Mouse (Mus musculus) G1E (cell line): ENCODE data around the gene A430005L14Rik. TPM values are rescaled to one million over a fixed set of nuclear protein-coding genes. Genes with fewer than 3 reads are reported as not detected.
A peak's percentile ranks its signal among the peaks of the same experiment; 100 is the strongest.

Experiments
- ATAC-seq: 2 replicates; pipeline ENCODE4 v1.8.0; 2016; ENCODE audit warnings: mild to moderate bottlenecking; ENCODE audit not compliant: insufficient number of reproducible peaks, poor library complexity, low FRiP score, severe bottlenecking; ENCODE audit errors: extremely low read depth
- DNase-seq: peaks from one replicate; pipeline ENCODE4 v3.0.0; 2012; ENCODE audit warnings: low spot score
- H3K27me3 ChIP-seq: 2 replicates; pipeline ENCODE4 v1.6.1; 2012; ENCODE audit warnings: mild to moderate bottlenecking, low read length, inconsistent platforms; ENCODE audit not compliant: insufficient read depth
- H3K36me3 ChIP-seq: replicated peaks from 2 replicates; pipeline ENCODE3; 2012; ENCODE audit warnings: mild to moderate bottlenecking, inconsistent platforms
- H3K4me1 ChIP-seq: 2 replicates; pipeline ENCODE4 v1.6.1; 2012; ENCODE audit warnings: low read depth, low read length, inconsistent platforms, mixed read lengths; ENCODE audit not compliant: insufficient read depth
- H3K4me3 ChIP-seq: 2 replicates; pipeline ENCODE4 v1.5.1; 2012; ENCODE audit warnings: low read depth, mild to moderate bottlenecking, inconsistent platforms, low read length, moderate library complexity, mixed read lengths
- H3K9me3 ChIP-seq: replicated peaks from 2 replicates; pipeline ENCODE4 v1.6.1; 2012; ENCODE audit warnings: inconsistent platforms
- CTCF ChIP-seq: IDR thresholded peaks from 2 replicates; pipeline ENCODE4 v1.5.1; 2012; ENCODE audit warnings: low read depth, low read length, inconsistent platforms, mixed read lengths
- GATA1 ChIP-seq: IDR thresholded peaks from 2 replicates; pipeline ENCODE4 v1.6.1; 2012; ENCODE audit warnings: borderline replicate concordance, low read length, inconsistent platforms, mixed read lengths
- GATA2 ChIP-seq: IDR thresholded peaks from 2 replicates; pipeline ENCODE4 v1.6.1; 2012; ENCODE audit warnings: low read depth, low read length, inconsistent platforms, borderline replicate concordance
- POLR2AphosphoS5 ChIP-seq: IDR thresholded peaks from 2 replicates; pipeline ENCODE4 v1.6.1; 2012; ENCODE audit warnings: low read depth, low read length, inconsistent platforms; ENCODE audit not compliant: insufficient replicate concordance
- TAL1 ChIP-seq: conservative IDR thresholded peaks from 2 replicates; pipeline ENCODE4 v1.6.1; 2012; ENCODE audit warnings: low read depth, low read length, inconsistent platforms, mixed read lengths
- polyA plus RNA-seq: library from polyadenylated mRNA; stranded (reverse); fragments of >175 nt; gene quantifications from 2 replicates; pipeline ENCODE4 v1.2.3, GENCODE M21; 2012
- total RNA-seq, 2 experiments: library from RNA; stranded (forward) in 1 of 2; stranded (reverse) in 1 of 2; fragments of 200-1000 nt in 1 of 2; fragments of >200 nt in 1 of 2; fragmentation: Nextera tagmentation in 1 of 2; gene quantifications; 2 replicates each; pipeline ENCODE4 v1.2.3; 2014 to 2017

A430005L14Rik gene
- total and polyA plus RNA-seq, 3 experiments = 27.9 to 127 (median 48.7) TPM

DNA sequence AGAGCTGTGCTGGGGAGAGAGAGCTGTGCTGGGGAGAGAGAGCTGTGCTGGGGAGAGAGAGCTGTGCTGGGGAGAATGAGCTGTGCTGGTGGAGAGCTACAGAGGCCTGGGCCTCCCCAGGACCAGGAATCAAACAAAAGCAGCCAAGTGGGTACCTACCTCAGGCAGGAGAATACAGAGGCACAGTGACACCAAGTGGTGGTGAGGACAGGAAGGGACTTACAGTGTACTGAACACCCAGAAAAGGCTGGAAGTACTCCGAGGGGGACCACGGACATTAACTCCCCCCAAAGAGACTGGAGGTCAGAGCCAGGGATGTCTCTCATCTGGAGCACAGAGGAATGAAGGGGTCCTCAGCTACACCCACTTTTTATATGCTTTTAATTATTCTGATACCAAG is 11.0 kb downstream of the A430005L14Rik start:
- DNase-seq (no peak), ATAC-seq (no peak)
- Histone ChIP-seq H3K4me1 (peaks cover 5% of the 10 kb centered on the region), H3K4me3 (no peak overlapping the region), H3K9me3 (no peaks in the 10 kb centered on the region), H3K36me3 (peaks cover 99% of the 10 kb centered on the region), H3K27me3 (no peaks in the 10 kb centered on the region)
- TF ChIP-seq POLR2AphosphoS5 (no peak), GATA2 (no peak), GATA1 (no peak)

DNA sequence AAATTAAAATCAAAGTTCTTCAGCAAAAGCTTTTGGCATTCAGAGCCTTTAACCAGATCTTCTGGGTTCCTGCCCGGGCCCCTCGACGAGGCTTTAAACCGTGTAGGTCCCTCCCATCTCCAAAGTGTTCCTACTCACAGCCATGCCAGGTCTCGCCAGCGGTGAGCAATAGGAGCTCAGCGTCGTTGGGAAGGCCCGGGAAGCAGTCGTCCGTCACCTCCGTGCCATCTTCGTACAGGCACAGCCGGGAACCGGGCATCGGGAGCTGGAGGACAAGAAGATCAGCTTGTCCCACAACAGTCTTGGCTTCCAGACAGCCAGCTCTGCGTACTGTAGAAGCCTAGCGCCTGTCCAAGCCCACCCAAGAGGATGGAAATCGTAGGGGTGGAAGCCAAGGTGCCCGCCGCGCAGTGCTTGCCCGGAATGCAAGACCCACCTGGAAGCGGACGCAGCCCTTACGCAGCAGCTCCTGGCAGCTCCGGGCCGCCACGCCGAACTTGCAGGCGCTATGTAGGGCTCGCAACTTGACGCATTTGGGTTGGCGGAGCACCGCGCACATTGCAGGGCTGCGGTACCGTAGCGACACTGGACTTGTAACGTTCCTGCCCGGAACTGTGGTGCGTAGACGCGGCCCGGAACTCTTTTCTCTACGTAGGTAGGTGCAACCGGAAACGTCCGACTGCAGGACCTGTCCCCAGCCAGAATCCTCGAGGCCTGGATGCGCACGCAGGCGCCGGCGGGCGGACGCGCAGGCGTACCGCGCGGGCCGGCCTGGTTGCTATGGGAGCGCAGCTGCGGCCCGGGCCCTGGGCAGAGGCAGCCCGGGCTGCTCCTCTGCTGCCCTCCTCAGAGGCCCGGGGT is 17.6 kb downstream of the A430005L14Rik start, which contains the start of the genes Dffb and Cep104:
Gene Dffb, minus strand, starts transcription at position 696 of the 861 bp plus-strand sequence.
Gene Cep104, plus strand, starts transcription at position 764 of the 861 bp plus-strand sequence.
- ATAC-seq (peak; percentile 76), DNase-seq (peak; percentile 89)
- Histone ChIP-seq H3K9me3 (no peaks in the 10 kb centered on the region), H3K27me3 (no peaks in the 10 kb centered on the region), H3K4me1 (peaks cover 34% of the 10 kb centered on the region), H3K36me3 (peaks cover 66% of the 10 kb centered on the region), H3K4me3 (peak within 1 kb of the TSS; percentile 91)
- TF ChIP-seq GATA2 (no peak), POLR2AphosphoS5 (no peak), TAL1 (no peak), GATA1 (no peak), CTCF (no peak)

DNA sequence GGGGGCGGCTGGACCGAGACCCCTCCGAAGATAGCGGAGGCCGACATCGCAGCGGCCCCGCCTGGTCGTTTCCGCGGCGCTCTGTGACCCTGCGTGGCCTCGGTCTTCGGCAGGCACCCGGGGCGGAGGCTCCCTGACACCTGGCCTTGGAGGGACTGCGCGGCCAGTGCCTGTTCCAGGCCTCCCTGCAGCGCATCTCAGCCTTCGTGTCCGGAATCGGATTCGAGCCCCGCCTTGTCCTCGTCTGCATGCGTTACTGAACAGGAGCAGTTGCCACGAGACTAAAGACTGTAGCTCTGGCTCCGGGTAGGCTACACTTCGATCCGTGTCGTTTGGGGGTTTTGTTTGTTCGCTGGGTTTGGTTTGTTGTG is 18.2 kb downstream of the A430005L14Rik start:
- ATAC-seq = no peak
- no peak for TF ChIP-seq GATA2
- no peak for TF ChIP-seq TAL1
- TF ChIP-seq GATA1 = no peak
- TF ChIP-seq CTCF = no peak
- no peak for TF ChIP-seq POLR2AphosphoS5
- H3K36me3 ChIP-seq = peaks cover 66% of the 10 kb centered on the region
- H3K4me3 ChIP-seq = peak overlapping the region; percentile 91
- H3K27me3 ChIP-seq = no peaks in the 10 kb centered on the region
- H3K9me3 ChIP-seq = no peaks in the 10 kb centered on the region
- H3K4me1 ChIP-seq = peaks cover 34% of the 10 kb centered on the region
- peak; percentile 55 for DNase-seq

DNA sequence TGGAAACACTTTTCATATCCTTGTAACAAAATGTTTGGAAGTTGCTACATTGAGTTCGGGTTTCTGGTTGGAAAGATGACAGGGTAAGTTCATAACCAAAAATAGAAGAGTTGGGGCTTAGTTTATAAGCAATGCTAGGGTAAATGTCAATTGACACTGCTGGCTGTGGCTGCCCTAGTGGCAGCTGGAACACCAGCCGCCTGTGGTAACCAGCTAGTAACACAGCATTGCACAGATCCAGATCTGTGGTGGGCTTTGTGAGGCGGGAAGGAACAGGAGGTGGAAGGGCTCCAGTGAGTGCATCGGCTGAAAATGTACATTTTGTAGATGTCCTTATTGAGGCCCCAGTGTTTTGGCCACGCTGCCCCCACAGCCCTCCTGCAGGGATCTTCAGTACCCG is 18.7 kb downstream of the A430005L14Rik start:
- peak; percentile 39 for DNase-seq
- peaks cover 37% of the 10 kb centered on the region for H3K4me1 ChIP-seq
- H3K9me3 ChIP-seq = no peaks in the 10 kb centered on the region
- ATAC-seq = no peak
- TF ChIP-seq POLR2AphosphoS5 = no peak
- no peak for TF ChIP-seq GATA2
- no peak for TF ChIP-seq CTCF
- TF ChIP-seq GATA1 = no peak
- no peak for TF ChIP-seq TAL1
- H3K4me3 ChIP-seq = peak overlapping the region; percentile 91
- peaks cover 66% of the 10 kb centered on the region for H3K36me3 ChIP-seq
- H3K27me3 ChIP-seq = no peaks in the 10 kb centered on the region

DNA sequence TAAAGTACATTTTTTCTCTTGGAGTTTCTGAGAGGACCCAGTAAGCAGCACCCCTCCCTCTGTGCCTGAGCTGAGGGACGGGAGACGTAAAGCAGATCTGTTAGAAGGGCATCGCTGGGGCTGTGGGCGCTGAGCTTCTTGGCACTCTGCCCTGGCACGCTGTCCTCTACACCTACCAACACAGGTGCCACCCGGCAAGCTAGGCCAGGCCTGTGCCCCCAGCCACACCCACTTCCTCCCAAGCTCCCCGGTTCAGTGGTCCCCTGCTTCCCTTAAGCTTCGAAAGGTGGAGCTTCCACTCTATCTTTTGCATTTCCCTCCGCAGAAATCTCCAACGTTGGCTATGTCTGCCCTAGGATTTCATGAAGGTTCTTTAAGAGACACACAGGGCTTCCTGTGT is 22.2 kb downstream of the A430005L14Rik start:
- H3K27me3 ChIP-seq = no peaks in the 10 kb centered on the region
- DNase-seq (no peak), ATAC-seq (no peak)
- no peaks in the 10 kb centered on the region for H3K9me3 ChIP-seq
- TF ChIP-seq POLR2AphosphoS5 = no peak
- TF ChIP-seq GATA2 = no peak
- TF ChIP-seq TAL1 = no peak
- no peak for TF ChIP-seq GATA1
- TF ChIP-seq CTCF = no peak
- H3K4me1 ChIP-seq = peaks cover 24% of the 10 kb centered on the region
- H3K36me3 ChIP-seq = peaks cover 71% of the 10 kb centered on the region
- H3K4me3 ChIP-seq = no peak overlapping the region

DNA sequence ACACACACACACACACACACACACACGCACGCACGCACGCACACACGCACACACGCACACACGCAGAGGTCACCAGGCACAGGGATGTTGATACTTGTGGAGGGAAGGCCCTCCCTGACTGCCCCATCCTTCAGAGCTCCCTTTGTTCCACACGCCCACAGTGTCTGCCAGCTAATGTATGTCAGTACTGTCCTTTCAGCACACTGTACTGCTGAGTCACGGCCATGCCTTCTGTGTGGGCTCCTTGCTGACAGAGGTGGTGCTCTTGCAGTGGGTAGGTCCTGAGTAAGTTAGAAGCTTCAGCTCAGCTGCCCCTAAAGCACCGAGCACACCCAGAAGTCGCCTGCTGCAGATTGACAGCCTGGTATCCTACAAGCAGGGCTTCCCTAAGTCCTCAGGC is 23.4 kb downstream of the A430005L14Rik start:
- peaks cover 24% of the 10 kb centered on the region for H3K4me1 ChIP-seq
- no peaks in the 10 kb centered on the region for H3K27me3 ChIP-seq
- no peak overlapping the region for H3K4me3 ChIP-seq
- H3K36me3 ChIP-seq = peaks cover 83% of the 10 kb centered on the region
- TF ChIP-seq GATA2 (no peak), GATA1 (no peak), CTCF (no peak), POLR2AphosphoS5 (no peak), TAL1 (no peak)
- H3K9me3 ChIP-seq = no peaks in the 10 kb centered on the region
- DNase-seq (no peak), ATAC-seq (peak; percentile 47; the same call in 1 of the 2 replicates)
